Mouse (Mus musculus) bone marrow macrophage, adult 2 months (primary cell): ENCODE measurements around the gene Tcf20. TPM values are rescaled to one million over a fixed set of nuclear protein-coding genes. Genes with fewer than 3 reads are reported as not detected.

Experiments used
- H3K27ac ChIP-seq: 2 replicates; pipeline ENCODE4 v1.5.1; 2012; ENCODE audit warnings: low read depth, low read length; ENCODE audit not compliant: insufficient read depth
- H3K4me1 ChIP-seq: 2 replicates; pipeline ENCODE4 v1.6.1; 2012; ENCODE audit warnings: low read length; ENCODE audit not compliant: control insufficient read depth, insufficient read depth
- H3K4me3 ChIP-seq: 2 replicates; pipeline ENCODE4 v1.5.1; 2012; ENCODE audit warnings: mild to moderate bottlenecking, low read length, moderate library complexity; ENCODE audit not compliant: insufficient read depth
- CTCF ChIP-seq: IDR thresholded peaks from 2 replicates; pipeline ENCODE4 v1.5.1; 2012; ENCODE audit warnings: low read depth, mild to moderate bottlenecking, low read length, moderate library complexity
- POLR2A ChIP-seq: IDR thresholded peaks from 2 replicates; pipeline ENCODE4 v1.6.1; 2012; ENCODE audit warnings: mild to moderate bottlenecking, low read depth, low read length, borderline replicate concordance
- polyA plus RNA-seq: library from polyadenylated mRNA; stranded (reverse); fragments of >200 nt; gene quantifications from 2 replicates; pipeline ENCODE4 v1.2.4, GENCODE M21; 2012; ENCODE audit not compliant: missing spikeins, insufficient read depth, insufficient read length

Tcf20 gene
- polyA plus RNA-seq, 1 experiment, result 21.4 TPM

- no peaks in the 10 kb centered on the region for H3K4me1 ChIP-seq
- H3K27ac ChIP-seq, result no peak overlapping the region
- no peak overlapping the region for H3K4me3 ChIP-seq
- TF ChIP-seq CTCF (no peak), POLR2A (no peak)
Observed at GRCm38 (mm10) chr15:82920895-82921515, 66.7 kb downstream of the Tcf20 start.

GRCm38 (mm10) chr15:82917965-82918364 lies 69.7 kb downstream of the Tcf20 start:
- TF ChIP-seq CTCF (no peak), POLR2A (no peak)
- H3K4me1 ChIP-seq, result no peaks in the 10 kb centered on the region
- H3K27ac ChIP-seq, result no peak overlapping the region
- no peak overlapping the region for H3K4me3 ChIP-seq

- H3K27ac ChIP-seq, result no peak overlapping the region
- TF ChIP-seq CTCF (no peak), POLR2A (no peak)
- no peaks in the 10 kb centered on the region for H3K4me1 ChIP-seq
- no peak overlapping the region for H3K4me3 ChIP-seq
Observed at GRCm38 (mm10) chr15:82917207-82917844, 70.3 kb downstream of the Tcf20 start.

- Histone ChIP-seq H3K4me1 (no peaks in the 10 kb centered on the region), H3K4me3 (no peak overlapping the region), H3K27ac (no peak overlapping the region)
- TF ChIP-seq CTCF, result no peak
- TF ChIP-seq POLR2A, result no peak
Observed at GRCm38 (mm10) chr15:82914455-82914854, 73.2 kb downstream of the Tcf20 start.

- no peaks in the 10 kb centered on the region for H3K4me1 ChIP-seq
- TF ChIP-seq POLR2A (no peak), CTCF (no peak)
- no peak overlapping the region for H3K4me3 ChIP-seq
- H3K27ac ChIP-seq, result no peak overlapping the region
Observed at GRCm38 (mm10) chr15:82911965-82912337, 75.7 kb downstream of the Tcf20 start.

GRCm38 (mm10) chr15:82911001-82911964 lies 76.4 kb downstream of the Tcf20 start:
- TF ChIP-seq CTCF (no peak), POLR2A (no peak)
- H3K4me1 ChIP-seq, result 0 out of 2 replicates have a peak, but pooled peaks cover under 1% of the 10 kb centered on the region
- H3K27ac ChIP-seq, result no peak overlapping the region
- H3K4me3 ChIP-seq, result no peak overlapping the region

GRCm38 (mm10) chr15:82910596-82910995 lies 77.1 kb downstream of the Tcf20 start:
- no peak overlapping the region for H3K27ac ChIP-seq
- H3K4me1 ChIP-seq, result peaks cover 4% of the 10 kb centered on the region
- no peak overlapping the region for H3K4me3 ChIP-seq
- no peak for TF ChIP-seq POLR2A
- no peak for TF ChIP-seq CTCF

- Histone ChIP-seq H3K4me3 (no peak overlapping the region), H3K27ac (no peak overlapping the region), H3K4me1 (peaks cover 4% of the 10 kb centered on the region)
- TF ChIP-seq CTCF (no peak), POLR2A (no peak)
Observed at GRCm38 (mm10) chr15:82909791-82910190, 77.9 kb downstream of the Tcf20 start.

GRCm38 (mm10) chr15:82908521-82908920 lies 79.2 kb downstream of the Tcf20 start:
- H3K4me1 ChIP-seq, result peaks cover 4% of the 10 kb centered on the region
- TF ChIP-seq CTCF (no peak), POLR2A (no peak)
- no peak overlapping the region for H3K4me3 ChIP-seq
- no peak overlapping the region for H3K27ac ChIP-seq
